Mouse (Mus musculus): ENCODE results near the gene Mylk2. TPM values are rescaled to one million over a fixed set of nuclear protein-coding genes. Genes with fewer than 3 reads are reported as not detected.

The Mylk2 gene
- polyA plus RNA-seq (2016; fragmentation: Nextera tagmentation; extraction: Ambion mirVana): 0.10 TPM in 1 of 2 replicates, not detected in the other

GRCm38 (mm10) chr2:152911031-152911430 is at the start of gene Mylk2:
Gene Mylk2, plus strand, starts transcription at chr2:152911352.
- Histone ChIP-seq H3K9ac (no peak within 1 kb of the TSS), H3K9me3 (replicated peaks) (no peaks in the 10 kb centered on the region), H3K4me1 (peaks cover 20% of the 10 kb centered on the region), H3K27me3 (peaks cover 45% of the 10 kb centered on the region), H3K27ac (no peak within 1 kb of the TSS), H3K36me3 (no peaks in the 10 kb centered on the region), H3K4me2 (replicated peaks) (no peak within 1 kb of the TSS), H3K4me3 (no peak within 1 kb of the TSS)
- ATAC-seq (ENCODE audit: low FRiP score): no peak
- WGBS: 23% methylated on average over 12 of the region's 12 CpGs

- Histone ChIP-seq H3K4me2 (replicated peaks) (no peak overlapping the region), H3K27ac (no peak overlapping the region), H3K4me3 (no peak overlapping the region), H3K9ac (no peak overlapping the region), H3K27me3 (no peaks in the 10 kb centered on the region), H3K36me3 (peaks cover 33% of the 10 kb centered on the region), H3K9me3 (replicated peaks) (no peaks in the 10 kb centered on the region), H3K4me1 (no peaks in the 10 kb centered on the region)
- WGBS: 88% methylated on average over 1 of the region's 1 CpGs
- ATAC-seq (ENCODE audit: low FRiP score): no peak
These were observed 49.3 kb upstream of the Mylk2 start for GRCm38 (mm10) chr2:152861891-152862290.

GRCm38 (mm10) chr2:152862638-152863037 is 48.5 kb upstream of the Mylk2 start:
- Histone ChIP-seq H3K4me3 (no peak overlapping the region), H3K36me3 (peaks cover 30% of the 10 kb centered on the region; the same call in 1 of the 2 replicates)

GRCm38 (mm10) chr2:152863346-152863745 is 47.8 kb upstream of the Mylk2 start:
- Histone ChIP-seq H3K27me3 (no peaks in the 10 kb centered on the region), H3K4me1 (no peaks in the 10 kb centered on the region), H3K27ac (no peak overlapping the region), H3K9me3 (replicated peaks) (no peaks in the 10 kb centered on the region), H3K4me3 (no peak overlapping the region), H3K4me2 (replicated peaks) (no peak overlapping the region), H3K9ac (no peak overlapping the region), H3K36me3 (peaks cover 29% of the 10 kb centered on the region)
- WGBS: 95% methylated on average over 6 of the region's 6 CpGs
- no peak for ATAC-seq (ENCODE audit: low FRiP score)

More at GRCm38 (mm10) chr2:152862638-152863037, 48.5 kb upstream of the Mylk2 start:
- H3K9ac ChIP-seq: no peak overlapping the region
- no peaks in the 10 kb centered on the region for H3K27me3 ChIP-seq
- no peaks in the 10 kb centered on the region for H3K9me3 ChIP-seq (replicated peaks)
- H3K4me2 ChIP-seq (replicated peaks): no peak overlapping the region
- H3K27ac ChIP-seq: no peak overlapping the region
- 79% methylated on average over 3 of the region's 3 CpGs for WGBS
- H3K4me1 ChIP-seq: no peaks in the 10 kb centered on the region
- ATAC-seq (ENCODE audit: low FRiP score): no peak

- H3K9me3 ChIP-seq (replicated peaks): no peaks in the 10 kb centered on the region
- H3K4me1 ChIP-seq: no peaks in the 10 kb centered on the region
- WGBS: 97% methylated on average over 3 of the region's 3 CpGs
- no peak overlapping the region for H3K4me2 ChIP-seq (replicated peaks)
- no peak overlapping the region for H3K9ac ChIP-seq
- peaks cover 66% of the 10 kb centered on the region for H3K36me3 ChIP-seq
- H3K4me3 ChIP-seq: no peak overlapping the region
- no peak for ATAC-seq (ENCODE audit: low FRiP score)
- no peak overlapping the region for H3K27ac ChIP-seq
- no peaks in the 10 kb centered on the region for H3K27me3 ChIP-seq
These were observed 32.9 kb upstream of the Mylk2 start for GRCm38 (mm10) chr2:152878239-152878638.

- WGBS: 94% methylated on average over 13 of the region's 13 CpGs
These were observed 30.3 kb upstream of the Mylk2 start for GRCm38 (mm10) chr2:152880898-152881297.

GRCm38 (mm10) chr2:152884101-152884645 is 27.0 kb upstream of the Mylk2 start:
- no peak overlapping the region for H3K9ac ChIP-seq
- no peak for ATAC-seq (ENCODE audit: low FRiP score)
- 97% methylated on average over 6 of the region's 6 CpGs for WGBS

More at GRCm38 (mm10) chr2:152880898-152881297, 30.3 kb upstream of the Mylk2 start:
- no peaks in the 10 kb centered on the region for H3K27me3 ChIP-seq
- no peak for ATAC-seq (ENCODE audit: low FRiP score)
- H3K9ac ChIP-seq: no peak overlapping the region
- peaks cover 69% of the 10 kb centered on the region for H3K36me3 ChIP-seq
- H3K9me3 ChIP-seq (replicated peaks): no peaks in the 10 kb centered on the region
- no peak overlapping the region for H3K4me3 ChIP-seq
- no peak overlapping the region for H3K4me2 ChIP-seq (replicated peaks)
- no peak overlapping the region for H3K27ac ChIP-seq
- no peaks in the 10 kb centered on the region for H3K4me1 ChIP-seq

GRCm38 (mm10) chr2:152887230-152887629 is 23.9 kb upstream of the Mylk2 start:
- Histone ChIP-seq H3K4me1 (no peaks in the 10 kb centered on the region), H3K9ac (no peak overlapping the region), H3K4me2 (replicated peaks) (no peak overlapping the region), H3K4me3 (no peak overlapping the region), H3K36me3 (peaks cover 79% of the 10 kb centered on the region), H3K27me3 (no peaks in the 10 kb centered on the region), H3K27ac (no peak overlapping the region), H3K9me3 (replicated peaks) (no peaks in the 10 kb centered on the region)
- ATAC-seq (ENCODE audit: low FRiP score): no peak
- WGBS: 93% methylated on average over 3 of the region's 3 CpGs

More at GRCm38 (mm10) chr2:152884101-152884645, 27.0 kb upstream of the Mylk2 start:
- Histone ChIP-seq H3K27me3 (no peaks in the 10 kb centered on the region), H3K4me2 (replicated peaks) (no peak overlapping the region), H3K4me1 (no peaks in the 10 kb centered on the region), H3K36me3 (peaks cover 80% of the 10 kb centered on the region), H3K4me3 (no peak overlapping the region), H3K27ac (no peak overlapping the region), H3K9me3 (replicated peaks) (no peaks in the 10 kb centered on the region)

GRCm38 (mm10) chr2:152888774-152889173 is 22.4 kb upstream of the Mylk2 start:
- WGBS: 90% methylated on average over 5 of the region's 5 CpGs
- no peak overlapping the region for H3K4me3 ChIP-seq
- no peaks in the 10 kb centered on the region for H3K9me3 ChIP-seq (replicated peaks)
- no peak for ATAC-seq (ENCODE audit: low FRiP score)
- H3K4me1 ChIP-seq: no peaks in the 10 kb centered on the region
- no peak overlapping the region for H3K9ac ChIP-seq
- H3K27ac ChIP-seq: no peak overlapping the region
- no peaks in the 10 kb centered on the region for H3K27me3 ChIP-seq
- peaks cover 89% of the 10 kb centered on the region for H3K36me3 ChIP-seq
- H3K4me2 ChIP-seq (replicated peaks): no peak overlapping the region

- Histone ChIP-seq H3K9me3 (replicated peaks) (no peaks in the 10 kb centered on the region), H3K4me2 (replicated peaks) (no peak overlapping the region), H3K36me3 (peaks cover 43% of the 10 kb centered on the region), H3K4me3 (no peak overlapping the region), H3K27me3 (no peaks in the 10 kb centered on the region), H3K4me1 (no peaks in the 10 kb centered on the region), H3K27ac (no peak overlapping the region), H3K9ac (no peak overlapping the region)
- 95% methylated on average over 9 of the region's 9 CpGs for WGBS
- no peak for ATAC-seq (ENCODE audit: low FRiP score)
These were observed 15.3 kb upstream of the Mylk2 start for GRCm38 (mm10) chr2:152895834-152896233.

- H3K27me3 ChIP-seq: no peaks in the 10 kb centered on the region
- no peak overlapping the region for H3K4me2 ChIP-seq (replicated peaks)
- 85% methylated on average over 3 of the region's 3 CpGs for WGBS
- H3K36me3 ChIP-seq: peaks cover 33% of the 10 kb centered on the region
- no peak for ATAC-seq (ENCODE audit: low FRiP score)
- no peaks in the 10 kb centered on the region for H3K9me3 ChIP-seq (replicated peaks)
- no peak overlapping the region for H3K27ac ChIP-seq
- H3K4me1 ChIP-seq: no peaks in the 10 kb centered on the region
- no peak overlapping the region for H3K9ac ChIP-seq
- H3K4me3 ChIP-seq: no peak overlapping the region
These were observed 14.2 kb upstream of the Mylk2 start for GRCm38 (mm10) chr2:152896926-152897325.

- Histone ChIP-seq H3K9ac (no peak overlapping the region), H3K4me1 (peaks cover 7% of the 10 kb centered on the region; the same call in 1 of the 2 replicates)
- WGBS: 76% methylated on average over 6 of the region's 6 CpGs
These were observed 12.1 kb upstream of the Mylk2 start for GRCm38 (mm10) chr2:152899011-152899410.

GRCm38 (mm10) chr2:152901296-152901695 is 9.9 kb upstream of the Mylk2 start:
- Histone ChIP-seq H3K9ac (no peak overlapping the region), H3K4me3 (no peak overlapping the region), H3K4me1 (peaks cover 12% of the 10 kb centered on the region), H3K9me3 (replicated peaks) (no peaks in the 10 kb centered on the region), H3K4me2 (replicated peaks) (no peak overlapping the region), H3K27me3 (peaks cover 6% of the 10 kb centered on the region; the same call in 1 of the 2 replicates), H3K36me3 (no peaks in the 10 kb centered on the region), H3K27ac (no peak overlapping the region)
- ATAC-seq (ENCODE audit: low FRiP score): no peak
- WGBS: 92% methylated on average over 15 of the region's 15 CpGs

More at GRCm38 (mm10) chr2:152899011-152899410, 12.1 kb upstream of the Mylk2 start:
- Histone ChIP-seq H3K27me3 (peaks cover 4% of the 10 kb centered on the region; the same call in 1 of the 2 replicates), H3K9me3 (replicated peaks) (no peaks in the 10 kb centered on the region), H3K4me3 (no peak overlapping the region), H3K36me3 (peaks cover 13% of the 10 kb centered on the region), H3K27ac (no peak overlapping the region), H3K4me2 (replicated peaks) (no peak overlapping the region)
- ATAC-seq (ENCODE audit: low FRiP score): no peak

Measured in hindbrain, embryonic 12.5 days (tissue).